Mouse (Mus musculus): ENCODE data around the gene Rhov.

Rhov gene

GRCm38 (mm10) chr2:119289014-119289416 lies 17.9 kb upstream of the Rhov start:
- DNase-seq (ENCODE audit: low spot score), result no peak

DNA sequence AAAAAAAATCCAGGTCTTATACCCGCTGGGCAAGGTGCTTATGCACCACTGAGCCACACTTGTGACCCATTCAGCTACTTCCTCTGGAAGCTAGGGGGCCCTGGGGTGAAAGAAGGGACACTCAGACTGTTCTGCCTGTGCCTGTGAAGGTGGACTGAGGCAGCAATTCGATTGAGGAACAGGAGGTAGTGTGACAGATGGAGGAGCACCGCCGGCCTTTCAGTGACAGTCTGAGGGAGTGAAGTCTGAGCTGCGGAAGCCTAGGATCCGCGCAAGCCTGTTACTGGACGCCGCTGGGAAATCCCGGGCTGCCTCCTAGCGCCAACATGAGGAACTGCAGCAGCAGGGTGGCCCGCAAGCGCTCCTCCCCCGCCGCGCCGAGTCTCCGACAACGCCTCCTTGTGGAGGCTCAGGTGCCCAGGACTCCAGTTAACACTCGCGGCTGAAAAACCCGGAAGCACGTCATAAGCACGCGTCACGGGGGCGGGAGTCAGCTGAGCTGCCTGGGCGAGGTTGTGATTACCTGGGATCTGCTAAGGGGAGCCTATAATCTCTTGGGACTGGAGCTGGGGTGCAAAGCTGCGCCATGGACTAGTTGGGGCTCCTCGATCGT lies 17.3 kb upstream of the Rhov start, which contains the start of gene Vps18:
Gene Vps18, plus strand, starts transcription at position 471 of the 613 bp plus-strand sequence.
- peak; percentile 92 for DNase-seq (ENCODE audit: low spot score)

DNA sequence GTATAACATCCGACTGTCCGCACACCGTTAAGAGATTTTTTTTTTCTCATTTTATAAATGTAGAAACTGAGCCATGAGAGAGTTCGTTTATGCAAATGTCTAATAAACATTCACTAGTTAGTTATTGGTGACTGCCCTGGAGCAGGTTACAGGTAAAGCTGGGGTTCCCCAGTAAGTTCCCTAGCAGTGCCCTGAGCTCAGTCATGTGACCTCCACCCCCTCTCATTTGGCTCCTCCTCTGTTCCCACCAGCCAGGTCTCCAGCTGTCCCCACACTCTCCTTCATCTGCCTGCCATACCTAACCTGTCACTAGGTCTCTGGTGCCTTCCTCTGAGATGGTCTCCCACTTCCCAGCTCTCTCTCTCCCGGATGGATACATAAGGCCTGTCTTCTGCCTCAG lies 16.3 kb upstream of the Rhov start:
- DNase-seq (ENCODE audit: low spot score), result no peak

DNA sequence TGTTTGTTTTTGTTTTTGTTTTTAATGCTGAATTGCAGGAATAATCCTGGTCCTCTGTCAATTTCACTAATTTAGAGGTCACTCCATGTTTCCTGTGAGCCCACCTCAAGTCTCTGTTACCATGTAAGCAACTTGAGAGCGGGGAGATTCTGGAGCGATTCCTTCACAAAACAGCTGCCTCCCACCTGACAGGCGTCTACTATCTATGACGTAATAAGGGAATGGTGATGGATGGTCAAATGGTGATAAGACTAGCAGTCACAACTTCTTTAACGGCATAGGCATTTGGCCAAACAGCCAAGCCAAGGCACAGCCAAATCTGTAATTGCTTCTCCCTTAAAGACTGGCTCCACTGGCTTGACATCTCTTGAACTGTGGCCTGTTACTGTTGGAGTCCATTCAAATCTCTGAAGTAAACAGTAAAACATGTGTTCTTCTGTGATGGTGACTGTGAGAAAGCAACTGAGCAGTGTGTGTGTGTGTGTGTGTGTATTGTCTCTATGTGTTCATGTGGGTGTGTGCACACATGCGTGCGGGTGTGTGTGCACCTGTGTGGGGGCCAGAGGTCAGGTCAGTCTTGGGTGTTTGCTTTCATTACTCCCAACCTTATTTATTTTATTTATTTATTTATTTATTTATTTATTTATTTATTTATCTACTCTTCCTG lies 11.0 kb upstream of the Rhov start:
- no peak for DNase-seq (ENCODE audit: low spot score)

DNA sequence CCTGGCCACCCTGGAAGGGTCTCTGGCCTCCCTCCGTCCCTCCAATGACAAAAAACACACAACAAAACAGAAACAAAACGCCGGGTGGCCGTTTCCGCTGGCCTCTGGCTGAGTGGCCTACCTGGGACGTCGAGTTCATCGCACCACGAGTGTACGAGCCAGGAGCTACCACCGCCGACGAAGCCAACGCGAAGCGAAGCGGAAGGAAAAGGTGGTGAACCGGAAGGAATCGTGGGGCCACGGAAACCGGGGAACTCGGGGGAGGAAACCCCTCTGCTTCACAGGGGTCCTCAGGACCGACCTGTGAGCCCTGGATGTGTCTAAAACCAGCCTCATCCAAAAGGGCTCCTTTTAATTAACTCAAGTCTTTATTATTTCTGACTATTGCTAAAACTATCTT lies 6.7 kb upstream of the Rhov start:
- no peak for DNase-seq (ENCODE audit: low spot score)

DNA sequence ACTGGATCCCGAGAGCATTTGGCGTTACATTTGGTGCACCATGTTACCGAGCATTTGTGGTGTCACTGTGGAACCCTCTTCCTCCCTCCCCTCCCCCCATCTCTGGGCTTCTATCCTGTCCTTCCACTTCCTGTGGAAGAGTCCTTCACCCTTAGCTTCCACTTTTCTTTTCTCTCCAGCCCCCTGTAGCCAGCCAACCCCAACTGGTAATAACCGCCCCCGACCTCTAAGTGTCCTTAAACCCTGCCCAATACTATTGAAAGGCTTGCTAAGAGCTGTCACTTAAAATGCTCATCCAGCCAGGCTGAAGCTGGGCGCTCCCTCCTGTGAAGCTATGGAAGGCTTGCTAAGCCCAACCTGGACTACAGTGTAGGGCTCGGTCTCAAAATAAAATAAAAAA lies 5.9 kb upstream of the Rhov start:
- DNase-seq (ENCODE audit: low spot score), result no peak

- no peak for DNase-seq (ENCODE audit: low spot score)
Measured at GRCm38 (mm10) chr2:119274126-119274525, 3.1 kb upstream of the Rhov start.

DNA sequence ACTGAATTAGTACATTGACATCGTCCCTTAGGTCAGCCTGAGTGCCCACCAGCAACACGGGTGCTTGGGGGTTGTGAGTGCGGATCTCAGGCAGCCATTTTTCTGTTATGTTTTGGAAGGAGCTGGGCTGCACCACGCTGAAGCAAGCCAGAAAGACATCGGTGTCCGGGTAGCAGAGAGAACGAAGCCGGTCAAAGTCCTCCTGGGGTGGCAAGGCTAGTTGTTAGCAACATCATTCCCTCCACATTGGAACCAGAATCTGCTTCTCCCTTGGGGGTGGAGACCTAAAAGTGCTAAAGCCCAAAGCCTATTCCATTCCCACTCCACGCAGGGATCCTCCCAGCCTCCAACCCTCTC lies 808 bp downstream of the Rhov start:
- no peak for DNase-seq (ENCODE audit: low spot score)

DNA sequence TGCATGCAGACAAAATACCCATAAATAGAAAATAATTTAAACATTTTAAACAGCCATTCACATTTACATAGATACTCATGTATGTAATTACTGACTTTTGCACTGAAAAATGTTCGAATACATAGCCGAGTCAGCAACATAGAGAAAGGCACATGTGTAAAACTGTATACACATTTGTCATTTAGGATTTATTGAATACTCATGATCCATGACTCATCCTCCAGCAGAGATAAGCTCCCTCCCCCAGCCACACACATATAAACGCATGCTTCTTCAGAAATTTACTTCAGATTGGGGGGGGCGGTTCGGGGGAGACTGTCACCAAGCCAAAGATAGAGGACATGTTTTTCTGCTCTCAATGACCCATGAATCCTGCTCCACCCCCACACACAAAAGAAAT lies 7.3 kb downstream of the Rhov start:
- no peak for DNase-seq (ENCODE audit: low spot score)

- peak; percentile 74 for DNase-seq (ENCODE audit: low spot score)
Measured at GRCm38 (mm10) chr2:119262978-119263377, 8.1 kb downstream of the Rhov start.

DNA sequence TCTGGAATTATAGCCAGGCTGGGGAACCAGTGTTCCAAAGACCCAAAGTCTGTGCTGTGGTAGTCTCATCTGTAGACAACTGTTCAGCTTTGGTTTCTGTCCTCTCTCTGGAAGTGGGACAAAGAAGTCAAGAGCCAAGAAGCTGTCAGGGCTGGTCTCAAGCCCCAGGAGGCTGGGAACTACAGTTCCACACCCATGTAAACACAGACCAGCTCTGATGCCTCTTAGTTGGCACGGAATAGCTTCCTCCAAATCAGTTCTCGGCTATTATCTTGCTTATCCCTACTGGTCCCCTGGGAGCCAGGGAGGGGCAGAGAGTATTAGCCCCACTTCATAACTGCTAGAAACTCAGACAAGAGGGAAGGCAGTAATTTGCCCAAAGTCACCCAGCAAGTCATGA lies 9.7 kb downstream of the Rhov start:
- no peak for DNase-seq (ENCODE audit: low spot score)

- DNase-seq (ENCODE audit: low spot score), result no peak
Measured at GRCm38 (mm10) chr2:119260518-119260917, 10.6 kb downstream of the Rhov start.

GRCm38 (mm10) chr2:119254976-119255375 lies 16.1 kb downstream of the Rhov start:
- no peak for DNase-seq (ENCODE audit: low spot score)

- peak; percentile 48 for DNase-seq (ENCODE audit: low spot score)
Measured at GRCm38 (mm10) chr2:119250826-119251478, 20.1 kb downstream of the Rhov start.

GRCm38 (mm10) chr2:119250377-119250776 lies 20.7 kb downstream of the Rhov start:
- DNase-seq (ENCODE audit: low spot score), result no peak

DNA sequence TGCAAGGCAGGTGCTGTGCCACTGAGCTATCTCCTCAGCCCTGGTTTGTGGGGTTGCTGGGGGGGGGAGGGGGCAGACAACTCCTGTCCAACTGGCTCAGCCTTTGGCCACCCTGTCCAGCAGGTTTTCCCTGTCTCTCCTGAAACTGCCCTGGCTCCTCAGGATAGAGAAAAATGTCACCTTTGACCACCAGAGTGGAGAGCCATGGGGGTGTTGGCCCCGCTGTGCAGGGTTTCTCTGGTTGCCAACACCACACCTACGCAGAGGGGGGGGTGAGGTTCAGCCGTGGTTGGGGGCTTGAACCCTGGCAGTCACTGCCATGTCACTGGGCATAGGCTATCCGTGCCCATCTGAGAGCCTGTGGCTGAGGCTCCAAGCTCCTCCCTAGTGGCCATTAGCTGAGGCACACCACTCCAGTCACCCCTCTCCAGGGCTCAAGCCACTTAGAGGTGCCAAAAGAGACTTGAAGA lies 21.4 kb downstream of the Rhov start:
- no peak for DNase-seq (ENCODE audit: low spot score)

DNA sequence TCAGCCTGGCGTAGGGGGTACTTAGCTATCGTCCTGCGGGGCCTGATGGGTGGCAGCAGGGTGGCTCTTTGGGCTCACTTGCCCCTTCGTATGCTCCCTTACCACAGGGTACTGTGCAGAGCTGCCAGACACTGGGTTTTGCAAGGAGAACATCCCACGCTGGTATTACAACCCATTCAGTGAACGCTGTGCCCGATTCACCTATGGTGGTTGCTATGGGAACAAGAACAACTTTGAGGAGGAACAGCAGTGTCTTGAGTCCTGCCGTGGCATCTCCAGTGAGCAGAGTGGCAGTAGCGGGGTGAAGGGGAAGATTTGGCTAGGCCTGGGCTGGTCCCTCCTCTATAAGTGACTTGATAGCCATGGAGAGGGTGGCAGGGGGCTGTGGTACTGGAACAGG lies 23.2 kb downstream of the Rhov start:
- DNase-seq (ENCODE audit: low spot score), result no peak

- no peak for DNase-seq (ENCODE audit: low spot score)
Measured at GRCm38 (mm10) chr2:119245246-119245645, 25.8 kb downstream of the Rhov start.

DNA sequence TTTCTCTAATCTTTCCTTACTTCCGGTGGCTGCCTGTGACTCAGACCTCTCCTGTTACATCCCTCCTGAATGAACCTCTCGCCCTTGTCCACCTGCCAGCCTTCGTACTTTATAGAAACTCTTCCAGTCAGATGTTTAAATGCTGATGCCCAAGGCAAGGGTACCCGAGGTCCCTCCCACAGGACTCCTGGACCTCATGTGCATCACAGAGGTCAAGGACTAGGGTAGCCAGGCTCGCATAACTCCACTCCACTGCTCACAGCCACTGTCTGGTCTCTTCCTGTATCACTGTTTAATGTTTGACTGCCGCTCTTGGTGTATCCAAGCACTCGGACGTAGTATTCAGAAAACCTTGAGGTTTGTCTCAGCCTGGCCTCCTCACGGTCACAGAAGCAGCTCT lies 28.5 kb downstream of the Rhov start:
- DNase-seq (ENCODE audit: low spot score), result no peak

DNA sequence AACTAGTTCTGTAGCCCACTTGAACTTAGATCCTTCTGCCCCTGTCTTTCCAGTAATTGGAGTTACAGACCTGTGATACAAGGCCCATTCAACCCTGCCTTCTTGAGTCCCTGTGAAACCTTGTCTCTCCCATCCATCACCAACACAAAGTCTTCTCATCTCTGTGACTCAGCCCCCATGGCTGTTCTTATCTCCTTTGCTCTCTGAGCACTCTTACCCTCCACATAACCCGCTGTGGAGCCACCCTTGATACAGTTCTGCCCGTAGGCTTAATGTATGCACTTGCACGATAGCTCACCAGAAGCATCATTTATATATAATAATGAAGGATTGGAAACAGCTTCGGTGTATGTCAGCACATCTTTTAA lies 30.3 kb downstream of the Rhov start:
- no peak for DNase-seq (ENCODE audit: low spot score)

DNA sequence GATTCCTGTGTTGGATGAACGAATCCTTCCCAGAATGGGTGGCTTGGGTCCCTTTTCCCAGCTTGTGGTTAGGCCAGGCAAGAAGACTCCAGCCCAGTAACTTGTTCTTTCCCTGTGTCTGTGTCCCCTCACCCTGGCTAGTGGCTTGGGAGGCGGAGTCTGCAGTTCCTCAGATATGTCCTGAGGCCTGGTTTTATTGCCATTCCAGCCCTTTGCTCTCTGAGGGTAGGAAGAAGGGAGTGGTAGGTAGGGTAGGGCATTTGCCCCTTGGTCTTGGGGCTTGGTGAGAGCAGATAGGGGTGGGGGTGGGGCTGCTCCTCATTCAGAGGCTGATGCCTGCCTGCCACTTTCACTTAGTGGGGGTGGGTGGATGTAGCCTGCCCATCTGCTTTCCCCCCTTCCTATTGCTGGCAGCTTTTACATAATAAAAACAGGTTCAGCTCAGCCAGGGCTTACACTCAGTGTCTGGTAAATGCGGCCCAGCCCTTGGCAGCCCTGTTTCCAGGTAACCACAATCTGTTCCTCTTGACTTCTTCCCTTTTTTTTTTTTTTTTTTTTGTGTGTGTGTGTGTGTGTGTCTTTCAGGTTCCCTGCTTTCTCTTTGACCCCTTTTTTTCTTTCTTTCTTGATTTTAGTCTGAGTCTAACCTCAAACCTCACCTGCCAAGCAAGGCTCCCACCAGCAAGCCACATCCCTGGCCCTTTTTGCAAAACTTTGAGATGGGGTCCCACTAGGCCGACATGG lies 30.8 kb downstream of the Rhov start:
- DNase-seq (ENCODE audit: low spot score), result no peak

GRCm38 (mm10) chr2:119238671-119239070 lies 32.4 kb downstream of the Rhov start:
- no peak for DNase-seq (ENCODE audit: low spot score)

GRCm38 (mm10) chr2:119237871-119238220 lies 33.2 kb downstream of the Rhov start:
- DNase-seq (ENCODE audit: low spot score), result no peak
